Mouse (Mus musculus) small intestine, adult 2 months (tissue): ENCODE data around the gene Prkg1.

Source experiments
- CTCF ChIP-seq: fragments of 200-500 bp; IDR thresholded peaks from 2 replicates; pipeline ENCODE4 v1.5.1; 2012; ENCODE audit warnings: low read depth, mild to moderate bottlenecking, control low read depth, inconsistent platforms, low read length, moderate library complexity, mixed read lengths; ENCODE audit not compliant: insufficient replicate concordance, insufficient read length; ENCODE audit errors: extremely low read depth
- POLR2A ChIP-seq: fragments of 200-500 bp; IDR thresholded peaks from 2 replicates; pipeline ENCODE4 v1.6.1; 2012; ENCODE audit warnings: low read depth, mild to moderate bottlenecking, control low read depth, inconsistent platforms, low read length, moderate library complexity

- TF ChIP-seq POLR2A, result no peak
- TF ChIP-seq CTCF, result no peak
Observed at GRCm38 (mm10) chr19:31284126-31284525, 480.7 kb downstream of the Prkg1 start.
